Mouse (Mus musculus) brain, embryonic 14.5 days (tissue): Measurements from ENCODE around the gene Il31ra. TPM values are rescaled to one million over a fixed set of nuclear protein-coding genes. Genes with fewer than 3 reads are reported as not detected.

Experiments
- DNase-seq: peaks from one replicate; pipeline ENCODE4 v3.0.0-alpha.2; 2011; ENCODE audit warnings: low read depth
- CTCF ChIP-seq: fragments of 200-500 bp; IDR thresholded peaks from 2 replicates; pipeline ENCODE4 v1.5.1; 2012; ENCODE audit warnings: inconsistent platforms, mild to moderate bottlenecking, moderate library complexity, borderline replicate concordance; ENCODE audit not compliant: insufficient read depth, insufficient read length; ENCODE audit errors: extremely low read depth
- POLR2A ChIP-seq: fragments of 200-500 bp; IDR thresholded peaks from 2 replicates; pipeline ENCODE4 v1.6.1; 2012; ENCODE audit warnings: mild to moderate bottlenecking, inconsistent platforms, borderline replicate concordance; ENCODE audit not compliant: poor library complexity, insufficient read depth, insufficient read length, severe bottlenecking; ENCODE audit errors: extremely low read depth
- polyA plus RNA-seq: library from polyadenylated mRNA; depleted of rRNA; stranded (reverse); fragments of >200 nt; gene quantifications from 2 replicates; pipeline ENCODE4 v1.2.3, GENCODE M21; 2012; rRNA removed

The Il31ra gene
- polyA plus RNA-seq, 1 experiment, result 0.12 TPM

GRCm38 (mm10) chr13:112472401-112473023 is 121.6 kb downstream of the Il31ra start:
- no peak for DNase-seq
- TF ChIP-seq POLR2A (no peak), CTCF (no peak)

- TF ChIP-seq POLR2A (no peak), CTCF (no peak)
- no peak for DNase-seq
Observed at GRCm38 (mm10) chr13:112471201-112471600, 123.0 kb downstream of the Il31ra start.

Other genes with a start within 250 kb of the Il31ra start
- gene Il6st, start 130.3 kb downstream of the Il31ra start, polyA plus RNA-seq, result 9.4 and 19.5 TPM in 2 replicates
- gene Ddx4, start 58.1 kb upstream of the Il31ra start, polyA plus RNA-seq, result 1.2 and 1.3 TPM in 2 replicates
- 21.2 and 24.6 TPM in 2 replicates for gene Slc38a9, start 66.4 kb upstream of the Il31ra start, polyA plus RNA-seq
- gene Plpp1, start 206.4 kb upstream of the Il31ra start, polyA plus RNA-seq, result 30.6 and 31.5 TPM in 2 replicates